Mouse (Mus musculus): ENCODE results near the gene Arih2. TPM values are rescaled to one million over a fixed set of nuclear protein-coding genes. Genes with fewer than 3 reads are reported as not detected.

Gene Arih2
- polyA plus RNA-seq (2014; fragmentation: Nextera tagmentation; extraction: Ambion mirVana) = 37.7 and 44.0 TPM in 2 replicates

- Histone ChIP-seq H3K27ac (peak within 1 kb of the TSS; percentile 87), H3K9me3 (ENCODE audit: control insufficient read depth, low read length) (no peaks in the 10 kb centered on the region), H3K27me3 (ENCODE audit: control insufficient read depth, insufficient read depth, low read length) (no peaks in the 10 kb centered on the region), H3K9ac (peak within 1 kb of the TSS; percentile 75), H3K4me2 (replicated peaks) (peak within 1 kb of the TSS; percentile 82), H3K4me1 (replicated peaks; ENCODE audit: control insufficient read depth, insufficient read depth, low read length) (peaks cover 22% of the 10 kb centered on the region), H3K4me3 (replicated peaks; ENCODE audit: low read length) (peak within 1 kb of the TSS; percentile 60), H3K36me3 (replicated peaks; ENCODE audit: control insufficient read depth, insufficient read depth) (0 out of 2 replicates have a peak, but pooled peaks cover 8% of the 10 kb centered on the region)
- peak; percentile 99 for ATAC-seq (ENCODE audit: low FRiP score)
- peak; percentile 97 for DNase-seq (ENCODE audit: low spot score)
- WGBS = under 1% methylated on average over 106 of the region's 112 CpGs
These were observed at the start of gene Arih2 for GRCm38 (mm10) chr9:108648611-108649560. TSS of gene Arih2 (minus strand) at chr9:108649386.

- H3K36me3 ChIP-seq (replicated peaks; ENCODE audit: control insufficient read depth, insufficient read depth) = 0 out of 2 replicates have a peak, but pooled peaks cover under 1% of the 10 kb centered on the region
- H3K4me3 ChIP-seq (replicated peaks; ENCODE audit: low read length) = no peak overlapping the region
- 95% methylated on average over 1 of the region's 1 CpGs for WGBS
- DNase-seq (ENCODE audit: low spot score) (no peak), ATAC-seq (ENCODE audit: low FRiP score) (no peak)
- peaks cover 32% of the 10 kb centered on the region for H3K4me1 ChIP-seq (replicated peaks; ENCODE audit: control insufficient read depth, insufficient read depth, low read length)
- H3K9ac ChIP-seq = no peak overlapping the region
- no peaks in the 10 kb centered on the region for H3K27me3 ChIP-seq (ENCODE audit: control insufficient read depth, insufficient read depth, low read length)
- H3K4me2 ChIP-seq (replicated peaks) = peak overlapping the region; percentile 74
- H3K9me3 ChIP-seq (ENCODE audit: control insufficient read depth, low read length) = no peaks in the 10 kb centered on the region
- H3K27ac ChIP-seq = no peak overlapping the region
These were observed 45.3 kb upstream of the Arih2 start for GRCm38 (mm10) chr9:108694533-108694932.

- no peaks in the 10 kb centered on the region for H3K9me3 ChIP-seq (ENCODE audit: control insufficient read depth, low read length)
- H3K4me3 ChIP-seq (replicated peaks; ENCODE audit: low read length) = peak overlapping the region; percentile 90
- H3K9ac ChIP-seq = peak overlapping the region; percentile 32; the same call in 1 of the 2 replicates
- H3K36me3 ChIP-seq (replicated peaks; ENCODE audit: control insufficient read depth, insufficient read depth) = no peaks in the 10 kb centered on the region
- no peak overlapping the region for H3K27ac ChIP-seq
- H3K4me1 ChIP-seq (replicated peaks; ENCODE audit: control insufficient read depth, insufficient read depth, low read length) = peaks cover 32% of the 10 kb centered on the region
- DNase-seq (ENCODE audit: low spot score) (no peak), ATAC-seq (ENCODE audit: low FRiP score) (no peak)
- WGBS = 61% methylated on average over 4 of the region's 4 CpGs
- no peaks in the 10 kb centered on the region for H3K27me3 ChIP-seq (ENCODE audit: control insufficient read depth, insufficient read depth, low read length)
- peak overlapping the region; percentile 74 for H3K4me2 ChIP-seq (replicated peaks)
These were observed 44.8 kb upstream of the Arih2 start for GRCm38 (mm10) chr9:108693946-108694345.

- WGBS = 1% methylated on average over 81 of the region's 92 CpGs
- Histone ChIP-seq H3K4me3 (replicated peaks; ENCODE audit: low read length) (peak overlapping the region; percentile 90), H3K4me1 (replicated peaks; ENCODE audit: control insufficient read depth, insufficient read depth, low read length) (peaks cover 32% of the 10 kb centered on the region), H3K27ac (peak overlapping the region; percentile 90), H3K9ac (peak overlapping the region; percentile 88), H3K27me3 (ENCODE audit: control insufficient read depth, insufficient read depth, low read length) (no peaks in the 10 kb centered on the region), H3K36me3 (replicated peaks; ENCODE audit: control insufficient read depth, insufficient read depth) (no peaks in the 10 kb centered on the region), H3K9me3 (ENCODE audit: control insufficient read depth, low read length) (no peaks in the 10 kb centered on the region), H3K4me2 (replicated peaks) (peak overlapping the region; percentile 74)
- DNase-seq (ENCODE audit: low spot score) (peak; percentile 74), ATAC-seq (ENCODE audit: low FRiP score) (peak; percentile 60)
These were observed 43.2 kb upstream of the Arih2 start for GRCm38 (mm10) chr9:108692226-108693041.

GRCm38 (mm10) chr9:108691846-108692225 lies 42.6 kb upstream of the Arih2 start:
- H3K4me2 ChIP-seq (replicated peaks) = peak overlapping the region; percentile 74
- peak; percentile 88 for DNase-seq (ENCODE audit: low spot score)

GRCm38 (mm10) chr9:108691371-108691770 lies 42.2 kb upstream of the Arih2 start:
- Histone ChIP-seq H3K9me3 (ENCODE audit: control insufficient read depth, low read length) (no peaks in the 10 kb centered on the region), H3K36me3 (replicated peaks; ENCODE audit: control insufficient read depth, insufficient read depth) (no peaks in the 10 kb centered on the region), H3K4me3 (replicated peaks; ENCODE audit: low read length) (peak overlapping the region; percentile 90), H3K9ac (peak overlapping the region; percentile 88), H3K27ac (peak overlapping the region; percentile 90), H3K4me1 (replicated peaks; ENCODE audit: control insufficient read depth, insufficient read depth, low read length) (peaks cover 34% of the 10 kb centered on the region), H3K27me3 (ENCODE audit: control insufficient read depth, insufficient read depth, low read length) (no peaks in the 10 kb centered on the region), H3K4me2 (replicated peaks) (peak overlapping the region; percentile 74)
- ATAC-seq (ENCODE audit: low FRiP score) = no peak
- no peak for DNase-seq (ENCODE audit: low spot score)
- 73% methylated on average over 8 of the region's 8 CpGs for WGBS

More at GRCm38 (mm10) chr9:108691846-108692225, 42.6 kb upstream of the Arih2 start:
- Histone ChIP-seq H3K9ac (peak overlapping the region; percentile 88), H3K9me3 (ENCODE audit: control insufficient read depth, low read length) (no peaks in the 10 kb centered on the region), H3K27ac (peak overlapping the region; percentile 90), H3K36me3 (replicated peaks; ENCODE audit: control insufficient read depth, insufficient read depth) (no peaks in the 10 kb centered on the region), H3K4me1 (replicated peaks; ENCODE audit: control insufficient read depth, insufficient read depth, low read length) (peaks cover 32% of the 10 kb centered on the region), H3K4me3 (replicated peaks; ENCODE audit: low read length) (peak overlapping the region; percentile 90), H3K27me3 (ENCODE audit: control insufficient read depth, insufficient read depth, low read length) (no peaks in the 10 kb centered on the region)
- 1% methylated on average over 40 of the region's 42 CpGs for WGBS
- peak; percentile 83 for ATAC-seq (ENCODE audit: low FRiP score)

DNA sequence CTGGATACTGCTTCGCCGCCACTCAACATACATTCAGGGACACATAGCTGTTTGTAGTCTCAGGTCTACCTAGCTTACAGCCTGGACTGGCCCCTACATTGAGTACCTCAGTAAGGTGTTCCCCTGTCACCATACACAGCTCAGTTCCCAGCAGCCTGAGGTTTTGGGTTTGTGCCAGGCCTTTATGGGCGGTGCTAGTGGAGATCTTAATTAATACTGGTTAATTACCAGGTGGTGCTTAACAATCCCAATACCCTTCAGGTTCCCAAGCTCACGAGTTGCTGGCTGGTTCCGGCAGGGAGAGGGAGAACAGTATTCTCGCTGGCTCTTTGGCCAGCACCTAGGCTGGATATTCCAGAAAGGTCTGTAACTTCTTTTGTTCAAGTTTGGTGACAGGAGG lies 41.7 kb upstream of the Arih2 start:
- Histone ChIP-seq H3K9me3 (ENCODE audit: control insufficient read depth, low read length) (no peaks in the 10 kb centered on the region), H3K4me1 (replicated peaks; ENCODE audit: control insufficient read depth, insufficient read depth, low read length) (peaks cover 36% of the 10 kb centered on the region), H3K4me2 (replicated peaks) (no peak overlapping the region), H3K27me3 (ENCODE audit: control insufficient read depth, insufficient read depth, low read length) (no peaks in the 10 kb centered on the region), H3K9ac (no peak overlapping the region), H3K4me3 (replicated peaks; ENCODE audit: low read length) (no peak overlapping the region), H3K36me3 (replicated peaks; ENCODE audit: control insufficient read depth, insufficient read depth) (no peaks in the 10 kb centered on the region), H3K27ac (no peak overlapping the region)
- ATAC-seq (ENCODE audit: low FRiP score) (no peak), DNase-seq (ENCODE audit: low spot score) (no peak)
- WGBS = 90% methylated on average over 6 of the region's 6 CpGs

GRCm38 (mm10) chr9:108689993-108690392 lies 40.8 kb upstream of the Arih2 start:
- H3K27me3 ChIP-seq (ENCODE audit: control insufficient read depth, insufficient read depth, low read length) = no peaks in the 10 kb centered on the region
- H3K36me3 ChIP-seq (replicated peaks; ENCODE audit: control insufficient read depth, insufficient read depth) = 0 out of 2 replicates have a peak, but pooled peaks cover 6% of the 10 kb centered on the region
- no peaks in the 10 kb centered on the region for H3K9me3 ChIP-seq (ENCODE audit: control insufficient read depth, low read length)
- H3K4me1 ChIP-seq (replicated peaks; ENCODE audit: control insufficient read depth, insufficient read depth, low read length) = peaks cover 33% of the 10 kb centered on the region
- 78% methylated on average over 1 of the region's 1 CpGs for WGBS
- H3K4me2 ChIP-seq (replicated peaks) = no peak overlapping the region
- ATAC-seq (ENCODE audit: low FRiP score) = no peak
- no peak overlapping the region for H3K4me3 ChIP-seq (replicated peaks; ENCODE audit: low read length)
- no peak for DNase-seq (ENCODE audit: low spot score)
- no peak overlapping the region for H3K9ac ChIP-seq
- H3K27ac ChIP-seq = no peak overlapping the region

DNA sequence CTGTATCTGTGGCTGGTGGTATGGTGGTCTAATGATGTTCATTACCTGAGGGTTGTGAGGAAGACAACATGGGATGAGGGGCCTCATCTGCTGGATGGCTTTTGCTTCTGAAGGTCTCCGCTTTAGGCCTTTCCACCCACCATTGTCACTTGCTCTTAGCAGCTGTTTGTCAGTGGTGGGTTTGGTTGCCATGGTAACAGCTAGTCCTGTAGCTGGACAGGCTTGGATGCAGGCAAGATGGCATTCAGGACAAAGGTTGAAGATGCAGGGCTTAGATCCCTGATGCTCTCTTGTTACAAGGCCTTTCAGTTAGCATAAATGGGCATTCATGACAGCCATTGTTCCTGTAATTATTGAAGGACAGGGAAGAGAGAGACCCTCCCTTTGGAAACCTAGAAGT lies 39.9 kb upstream of the Arih2 start, which contains the start of gene Prkar2a:
Prkar2a (plus strand) TSS at position 209 of the 400 bp plus-strand sequence.
- DNase-seq (ENCODE audit: low spot score) = peak; percentile 66
- Histone ChIP-seq H3K4me2 (replicated peaks) (no peak within 1 kb of the TSS), H3K27ac (peak within 1 kb of the TSS; percentile 55)

More for the DNA sequence above, 39.9 kb upstream of the Arih2 start, which contains the start of gene Prkar2a:
- Histone ChIP-seq H3K9me3 (ENCODE audit: control insufficient read depth, low read length) (no peaks in the 10 kb centered on the region), H3K4me1 (replicated peaks; ENCODE audit: control insufficient read depth, insufficient read depth, low read length) (peaks cover 24% of the 10 kb centered on the region), H3K36me3 (replicated peaks; ENCODE audit: control insufficient read depth, insufficient read depth) (peaks cover 14% of the 10 kb centered on the region; the same call in 1 of the 2 replicates), H3K27me3 (ENCODE audit: control insufficient read depth, insufficient read depth, low read length) (no peaks in the 10 kb centered on the region), H3K4me3 (replicated peaks; ENCODE audit: low read length) (no peak within 1 kb of the TSS), H3K9ac (no peak within 1 kb of the TSS)
- no peak for ATAC-seq (ENCODE audit: low FRiP score)
- WGBS = 26% methylated on average over 1 of the region's 1 CpGs

Measured in hindbrain, embryonic 14.5 days (tissue).